Mouse (Mus musculus): ENCODE data around the gene Mark3. TPM values are rescaled to one million over a fixed set of nuclear protein-coding genes. Genes with fewer than 3 reads are reported as not detected.
A peak's percentile ranks its signal among the peaks of the same experiment; 100 is the strongest.
"Not testable (repeated sequence)": the region's sequence is repeated elsewhere in the genome, so short reads cannot be mapped to it uniquely, and the experiment has no call there.

The Mark3 gene
- polyA plus RNA-seq, 1 experiment, result 25.9 TPM

DNA sequence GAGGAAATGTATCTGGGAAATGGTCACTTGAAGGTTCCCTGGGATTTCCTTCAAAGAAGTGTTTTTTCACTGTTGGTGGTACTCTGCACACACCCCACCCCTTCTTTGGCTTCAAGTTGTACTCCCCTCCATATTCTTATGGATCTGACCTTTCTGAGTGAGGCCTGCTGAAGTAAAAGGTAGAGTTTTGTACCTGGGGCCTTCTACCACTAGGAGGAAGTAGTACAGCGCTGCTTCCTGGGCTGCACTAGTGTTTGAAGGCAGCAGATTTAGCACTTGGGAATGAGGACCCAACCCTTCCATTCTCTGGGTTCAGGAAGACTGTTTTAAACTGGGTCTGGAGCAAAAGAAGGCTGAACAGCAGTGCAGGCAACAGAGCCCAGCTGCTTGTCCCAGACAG is 23.6 kb upstream of the Mark3 start:
- no peak overlapping the region for H3K4me3 ChIP-seq (ENCODE audit: insufficient read depth, low read depth, low read length)
- H3K4me1 ChIP-seq (ENCODE audit: control insufficient read depth, insufficient read depth, insufficient read length, low read length), result no peaks in the 10 kb centered on the region
- no peak overlapping the region for H3K27ac ChIP-seq (replicated peaks; ENCODE audit: low read depth, low read length)

DNA sequence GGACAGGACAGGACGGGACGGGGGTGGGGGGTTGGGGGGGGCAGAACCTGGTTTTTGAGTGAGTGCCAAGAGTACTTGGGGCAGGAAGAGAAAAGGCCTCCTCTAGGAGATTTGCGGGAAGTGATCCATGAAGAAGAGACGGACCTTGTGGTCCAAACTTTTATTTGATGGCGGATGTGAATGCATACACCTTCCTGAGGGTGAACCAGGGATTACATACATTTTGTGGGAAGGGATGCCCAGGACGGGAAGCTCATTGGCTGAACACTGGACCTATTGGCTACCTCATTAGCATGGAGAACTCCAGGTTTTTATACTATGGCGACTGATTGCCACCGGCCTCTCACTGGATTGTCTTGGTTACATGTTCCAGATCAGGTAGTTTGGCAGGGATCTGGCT is 22.0 kb upstream of the Mark3 start:
- Histone ChIP-seq H3K27ac (replicated peaks; ENCODE audit: low read depth, low read length) (no peak overlapping the region), H3K4me3 (ENCODE audit: insufficient read depth, low read depth, low read length) (no peak overlapping the region), H3K4me1 (ENCODE audit: control insufficient read depth, insufficient read depth, insufficient read length, low read length) (no peaks in the 10 kb centered on the region)

DNA sequence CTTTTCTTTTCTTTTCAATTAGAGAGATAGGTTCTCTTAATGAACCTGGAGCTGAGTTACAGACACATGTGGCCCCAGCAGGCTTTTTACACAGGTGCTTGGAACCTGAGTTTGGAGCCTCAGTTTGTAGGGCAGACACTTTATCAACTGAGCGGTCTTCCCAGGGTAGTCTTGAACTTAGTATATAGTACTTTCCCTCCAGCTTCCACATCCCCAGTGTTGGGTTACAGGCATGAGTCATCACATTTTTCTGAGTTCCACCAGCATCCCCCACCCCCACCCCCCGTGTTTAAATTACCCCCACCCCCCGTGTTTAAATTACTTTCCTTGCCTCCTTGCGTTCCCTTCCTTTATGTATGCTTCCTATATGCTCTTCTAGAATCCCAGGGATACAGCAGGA is 19.0 kb upstream of the Mark3 start:
- H3K4me3 ChIP-seq (ENCODE audit: insufficient read depth, low read depth, low read length), result no peak overlapping the region
- H3K4me1 ChIP-seq (ENCODE audit: control insufficient read depth, insufficient read depth, insufficient read length, low read length), result no peaks in the 10 kb centered on the region
- H3K27ac ChIP-seq (replicated peaks; ENCODE audit: low read depth, low read length), result no peak overlapping the region

DNA sequence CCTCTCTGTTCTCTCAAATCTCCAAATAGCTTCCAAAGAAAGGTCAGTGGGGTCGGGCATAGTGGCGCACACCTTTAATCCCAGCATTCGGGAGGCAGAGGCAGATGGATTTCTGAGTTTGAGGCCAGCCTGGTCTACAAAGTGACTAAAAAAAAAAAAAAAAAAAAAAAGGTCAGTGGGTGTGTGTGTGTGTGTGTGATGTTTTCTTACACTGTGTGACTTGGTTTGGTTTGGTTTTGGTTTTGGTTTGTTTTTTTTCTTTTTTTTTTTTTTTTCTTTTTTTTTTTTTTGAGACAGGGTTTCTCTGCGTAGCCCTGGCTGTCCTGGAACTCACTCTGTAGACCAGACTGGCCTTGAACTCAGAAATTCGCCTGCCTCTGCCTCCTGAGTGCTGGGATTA is 18.4 kb upstream of the Mark3 start:
- H3K27ac ChIP-seq (replicated peaks; ENCODE audit: low read depth, low read length); H3K4me1 ChIP-seq (ENCODE audit: control insufficient read depth, insufficient read depth, insufficient read length, low read length): not testable (repeated sequence)

DNA sequence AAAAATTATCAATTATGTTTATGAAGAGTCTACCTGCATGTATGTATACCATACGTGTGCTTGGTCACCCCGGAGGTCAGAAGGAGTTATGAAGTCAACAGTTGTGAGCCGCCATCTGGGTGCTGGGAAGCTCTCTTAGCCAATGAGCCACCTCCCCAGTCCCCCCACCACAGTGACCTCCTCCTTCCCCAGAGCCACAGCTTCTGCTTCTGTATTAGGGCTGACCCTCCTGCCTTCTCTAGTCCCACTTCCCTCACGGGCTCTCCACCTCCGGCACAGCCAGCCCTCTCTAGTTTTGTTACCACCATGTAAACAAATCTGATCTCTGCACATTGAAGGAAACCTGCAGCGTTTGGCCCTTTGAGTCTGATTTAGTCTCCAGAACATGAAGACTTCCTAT is 16.8 kb upstream of the Mark3 start:
- no peak overlapping the region for H3K27ac ChIP-seq (replicated peaks; ENCODE audit: low read depth, low read length)
- H3K4me3 ChIP-seq (ENCODE audit: insufficient read depth, low read depth, low read length), result no peak overlapping the region
- H3K4me1 ChIP-seq (ENCODE audit: control insufficient read depth, insufficient read depth, insufficient read length, low read length), result no peaks in the 10 kb centered on the region

More for the DNA sequence above, 18.4 kb upstream of the Mark3 start:
- H3K4me3 ChIP-seq (ENCODE audit: insufficient read depth, low read depth, low read length), result not testable (repeated sequence)

DNA sequence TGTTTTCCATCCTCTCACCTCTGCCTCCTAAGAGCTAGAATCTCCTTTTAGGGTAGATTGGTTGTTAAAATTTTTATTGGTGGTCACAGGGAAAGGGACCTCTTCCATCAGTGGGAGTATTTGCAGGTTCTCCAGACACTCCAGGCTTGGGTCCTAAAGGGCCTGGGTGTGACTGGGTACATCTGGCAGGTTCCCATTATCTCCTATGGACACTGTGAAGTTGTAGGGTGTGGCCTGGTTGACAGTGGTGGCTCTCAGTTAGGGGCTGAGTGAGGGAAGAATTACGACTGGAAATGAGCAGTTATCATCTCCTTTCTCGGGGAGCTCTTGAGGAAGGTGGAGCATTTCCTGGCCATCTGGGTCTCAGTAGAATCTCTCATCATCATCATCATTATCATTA is 15.7 kb upstream of the Mark3 start:
- Histone ChIP-seq H3K4me1 (ENCODE audit: control insufficient read depth, insufficient read depth, insufficient read length, low read length) (no peaks in the 10 kb centered on the region), H3K27ac (replicated peaks; ENCODE audit: low read depth, low read length) (no peak overlapping the region), H3K4me3 (ENCODE audit: insufficient read depth, low read depth, low read length) (no peak overlapping the region)

DNA sequence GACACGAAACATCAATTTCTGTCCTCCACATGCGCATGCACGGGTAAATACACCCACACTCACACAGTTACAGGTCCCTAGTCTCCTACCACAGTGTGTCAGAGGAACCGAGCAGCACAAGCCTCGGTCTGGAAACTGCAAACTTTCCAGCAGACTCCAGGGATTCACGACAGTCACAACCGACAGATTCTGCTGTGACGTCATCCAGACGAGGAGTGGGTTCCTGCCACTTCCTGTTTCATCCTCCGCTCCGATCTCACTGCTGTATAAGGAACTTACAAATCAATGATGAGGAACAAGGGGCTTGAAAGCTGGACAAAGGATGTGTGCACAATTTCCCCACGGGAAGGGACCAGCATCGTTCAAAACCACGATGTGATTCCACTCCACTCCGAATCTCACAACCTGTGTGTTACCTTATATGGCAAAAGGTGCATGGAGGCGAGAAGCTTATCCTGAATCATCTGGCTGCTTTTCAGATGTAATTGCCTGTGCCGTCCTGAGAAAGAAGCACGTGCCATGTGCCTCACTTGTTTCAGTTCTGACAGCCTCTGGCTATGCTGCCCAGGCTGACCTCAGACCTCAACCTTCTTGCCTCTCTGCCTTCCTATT is 14.6 kb upstream of the Mark3 start:
- Histone ChIP-seq H3K27ac (replicated peaks; ENCODE audit: low read depth, low read length) (no peak overlapping the region), H3K4me3 (ENCODE audit: insufficient read depth, low read depth, low read length) (peak overlapping the region; percentile 11), H3K4me1 (ENCODE audit: control insufficient read depth, insufficient read depth, insufficient read length, low read length) (no peaks in the 10 kb centered on the region)

DNA sequence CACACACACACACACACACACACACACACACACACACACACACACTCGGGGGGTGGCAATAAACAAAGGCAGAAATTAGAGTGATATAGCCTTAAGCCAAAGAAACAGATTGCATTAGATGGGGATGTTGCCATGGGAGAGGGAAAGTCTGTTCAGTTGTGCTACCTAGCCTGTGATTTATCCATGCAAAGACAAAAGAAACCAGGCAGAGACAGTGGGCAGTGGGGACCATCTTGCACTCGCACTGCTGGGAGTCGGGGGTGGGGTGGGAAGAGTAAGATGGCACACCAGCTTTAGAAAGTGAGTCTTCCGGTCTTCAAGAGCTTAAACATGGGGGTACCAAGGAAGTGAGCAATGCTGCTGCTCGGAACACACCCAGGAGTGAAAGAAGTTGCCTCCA is 14.0 kb upstream of the Mark3 start:
- Histone ChIP-seq H3K27ac (replicated peaks; ENCODE audit: low read depth, low read length) (no peak overlapping the region), H3K4me1 (ENCODE audit: control insufficient read depth, insufficient read depth, insufficient read length, low read length) (no peaks in the 10 kb centered on the region), H3K4me3 (ENCODE audit: insufficient read depth, low read depth, low read length) (no peak overlapping the region)

DNA sequence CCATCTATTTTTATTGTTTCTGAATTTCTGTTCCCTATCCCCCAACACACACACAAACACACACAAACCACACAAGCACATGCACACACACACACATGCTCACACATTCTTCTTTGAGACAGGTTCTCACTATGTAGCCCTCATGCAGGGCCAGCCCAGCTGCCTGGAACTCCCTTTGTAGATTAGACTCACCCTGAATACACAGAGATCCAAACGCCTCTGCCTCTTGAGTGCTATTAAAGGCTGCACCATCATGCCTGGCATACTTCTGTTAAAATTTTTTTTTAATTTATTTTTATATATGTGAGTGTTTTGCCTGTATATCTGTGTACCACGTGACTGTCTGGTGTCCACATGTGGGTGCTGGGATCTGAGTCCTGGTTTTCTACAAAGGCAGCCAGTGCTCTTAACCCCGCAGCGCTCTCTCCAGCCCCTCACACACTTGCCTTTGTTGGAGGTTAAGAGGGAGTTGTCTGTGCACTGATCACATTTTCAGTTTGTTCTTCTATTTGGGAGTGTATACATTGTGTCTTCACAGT is 12.0 kb upstream of the Mark3 start:
- H3K4me1 ChIP-seq (ENCODE audit: control insufficient read depth, insufficient read depth, insufficient read length, low read length), result no peaks in the 10 kb centered on the region
- no peak overlapping the region for H3K27ac ChIP-seq (replicated peaks; ENCODE audit: low read depth, low read length)
- H3K4me3 ChIP-seq (ENCODE audit: insufficient read depth, low read depth, low read length), result no peak overlapping the region

DNA sequence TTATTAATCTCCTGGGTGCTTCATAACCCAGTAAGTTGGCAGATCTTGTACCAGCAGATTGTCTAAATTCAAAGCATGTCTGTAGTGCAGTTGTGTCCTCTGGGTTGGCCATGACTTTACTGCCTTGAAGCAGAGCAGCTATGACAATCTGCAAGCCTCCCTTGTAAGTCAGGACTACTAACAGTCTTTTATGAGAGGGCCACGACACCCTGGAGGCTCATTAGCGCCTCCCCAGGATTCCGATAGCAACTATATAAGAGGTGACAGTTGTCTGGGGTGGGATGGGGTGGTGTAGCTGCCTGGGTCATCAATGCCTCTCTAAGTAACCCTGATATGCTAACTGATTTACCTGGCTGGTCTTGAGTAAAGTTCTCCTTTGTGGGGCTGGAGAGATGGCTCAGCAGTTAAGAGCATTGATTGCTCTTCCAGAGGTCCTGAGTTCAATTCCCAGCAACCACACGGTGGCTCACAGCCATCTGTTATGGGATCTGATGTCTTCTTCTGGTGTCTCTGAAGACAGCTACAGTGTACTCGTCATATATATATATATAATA is 11.2 kb upstream of the Mark3 start:
- no peak overlapping the region for H3K4me3 ChIP-seq (ENCODE audit: insufficient read depth, low read depth, low read length)

DNA sequence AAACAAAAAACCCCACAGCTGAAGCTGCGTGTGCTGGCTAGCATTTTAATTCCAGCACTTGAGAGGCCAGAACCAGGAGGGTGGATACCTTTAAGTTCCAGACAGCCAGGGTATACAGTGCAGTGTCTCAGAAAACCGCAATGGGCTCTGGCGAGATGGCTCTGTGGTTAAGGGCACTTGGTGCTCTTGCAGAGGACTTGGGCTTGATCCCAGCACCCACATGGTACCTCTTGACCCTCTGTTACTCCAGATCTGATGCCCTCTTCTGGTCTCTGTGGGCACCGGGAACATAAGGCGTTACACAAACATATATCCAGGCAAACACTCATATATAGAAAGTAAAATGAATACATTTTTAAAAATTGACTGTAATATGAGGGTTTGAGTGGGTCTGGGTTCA is 9.0 kb upstream of the Mark3 start:
- no peak overlapping the region for H3K27ac ChIP-seq (replicated peaks; ENCODE audit: low read depth, low read length)
- no peaks in the 10 kb centered on the region for H3K4me1 ChIP-seq (ENCODE audit: control insufficient read depth, insufficient read depth, insufficient read length, low read length)
- H3K4me3 ChIP-seq (ENCODE audit: insufficient read depth, low read depth, low read length), result no peak overlapping the region

More for the DNA sequence above, 11.2 kb upstream of the Mark3 start:
- Histone ChIP-seq H3K27ac (replicated peaks; ENCODE audit: low read depth, low read length) (no peak overlapping the region), H3K4me1 (ENCODE audit: control insufficient read depth, insufficient read depth, insufficient read length, low read length) (no peaks in the 10 kb centered on the region)

DNA sequence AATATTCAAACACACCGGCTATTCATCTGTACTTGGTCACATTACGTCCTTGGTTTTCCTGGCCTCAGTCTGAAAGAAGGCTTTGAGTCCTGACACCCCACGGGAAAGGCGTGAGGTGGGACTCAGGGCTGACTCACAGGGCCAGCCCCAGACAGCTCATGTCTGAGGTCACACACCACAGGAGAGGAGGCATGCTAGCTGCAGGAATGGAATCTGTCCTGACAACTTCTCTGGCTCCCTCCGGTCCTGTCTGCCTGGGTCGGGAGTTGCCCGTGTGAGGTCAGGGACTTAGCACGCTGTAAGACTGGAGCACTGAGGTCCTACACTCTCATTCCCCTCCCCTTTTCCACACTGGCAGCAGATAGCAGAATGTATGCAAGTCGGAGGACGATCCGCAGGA is 5.5 kb upstream of the Mark3 start:
- Histone ChIP-seq H3K27ac (replicated peaks; ENCODE audit: low read depth, low read length) (no peak overlapping the region), H3K4me3 (ENCODE audit: insufficient read depth, low read depth, low read length) (no peak overlapping the region)

DNA sequence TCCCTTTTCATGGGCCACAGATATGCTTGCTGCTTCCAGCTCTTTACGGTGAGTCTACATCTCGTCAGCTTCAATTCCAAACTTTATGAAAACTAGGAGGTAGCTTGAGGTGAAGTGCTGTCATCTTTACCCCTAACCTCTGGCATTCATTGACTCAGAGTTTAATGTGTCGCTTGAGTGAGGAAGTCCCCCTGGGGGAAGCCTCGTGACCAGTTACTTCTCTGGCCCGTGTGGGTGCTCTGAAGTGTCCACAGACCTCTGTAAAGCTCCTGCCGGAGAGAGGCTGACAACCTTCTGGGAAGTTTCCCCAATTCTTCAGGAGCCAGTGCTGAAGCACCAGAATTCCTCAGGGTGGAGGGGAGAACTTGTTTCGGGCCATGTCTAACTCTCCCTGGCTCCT is 1.9 kb upstream of the Mark3 start:
- peaks cover 5% of the 10 kb centered on the region; the same call in 1 of the 2 replicates for H3K4me1 ChIP-seq (ENCODE audit: control insufficient read depth, insufficient read depth, insufficient read length, low read length)
- H3K27ac ChIP-seq (replicated peaks; ENCODE audit: low read depth, low read length), result no peak overlapping the region
- H3K4me3 ChIP-seq (ENCODE audit: insufficient read depth, low read depth, low read length), result no peak overlapping the region

More for the DNA sequence above, 5.5 kb upstream of the Mark3 start:
- H3K4me1 ChIP-seq (ENCODE audit: control insufficient read depth, insufficient read depth, insufficient read length, low read length), result no peaks in the 10 kb centered on the region

DNA sequence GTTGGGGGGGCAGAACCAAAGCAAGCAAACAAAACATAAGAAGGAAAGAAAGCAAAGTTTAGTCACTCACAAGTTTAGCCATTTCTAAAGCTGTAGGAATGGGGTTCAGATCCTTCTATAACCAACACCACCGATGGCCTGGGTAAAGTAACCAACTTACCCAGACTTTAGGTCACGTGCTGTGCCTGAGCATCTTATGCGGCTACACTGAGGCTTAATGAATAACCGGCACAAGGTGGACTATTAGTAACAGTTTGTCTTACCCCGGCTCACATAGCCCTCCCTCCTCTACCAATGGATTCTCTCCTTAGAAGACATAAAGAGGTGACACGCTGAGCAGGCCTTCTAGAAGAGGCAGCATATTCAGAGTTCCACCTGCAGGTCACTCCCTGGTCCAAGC is 1.0 kb upstream of the Mark3 start:
- H3K4me3 ChIP-seq (ENCODE audit: insufficient read depth, low read depth, low read length), result no peak overlapping the region
- no peak overlapping the region for H3K27ac ChIP-seq (replicated peaks; ENCODE audit: low read depth, low read length)
- H3K4me1 ChIP-seq (ENCODE audit: control insufficient read depth, insufficient read depth, insufficient read length, low read length), result peaks cover 5% of the 10 kb centered on the region; the same call in 1 of the 2 replicates

DNA sequence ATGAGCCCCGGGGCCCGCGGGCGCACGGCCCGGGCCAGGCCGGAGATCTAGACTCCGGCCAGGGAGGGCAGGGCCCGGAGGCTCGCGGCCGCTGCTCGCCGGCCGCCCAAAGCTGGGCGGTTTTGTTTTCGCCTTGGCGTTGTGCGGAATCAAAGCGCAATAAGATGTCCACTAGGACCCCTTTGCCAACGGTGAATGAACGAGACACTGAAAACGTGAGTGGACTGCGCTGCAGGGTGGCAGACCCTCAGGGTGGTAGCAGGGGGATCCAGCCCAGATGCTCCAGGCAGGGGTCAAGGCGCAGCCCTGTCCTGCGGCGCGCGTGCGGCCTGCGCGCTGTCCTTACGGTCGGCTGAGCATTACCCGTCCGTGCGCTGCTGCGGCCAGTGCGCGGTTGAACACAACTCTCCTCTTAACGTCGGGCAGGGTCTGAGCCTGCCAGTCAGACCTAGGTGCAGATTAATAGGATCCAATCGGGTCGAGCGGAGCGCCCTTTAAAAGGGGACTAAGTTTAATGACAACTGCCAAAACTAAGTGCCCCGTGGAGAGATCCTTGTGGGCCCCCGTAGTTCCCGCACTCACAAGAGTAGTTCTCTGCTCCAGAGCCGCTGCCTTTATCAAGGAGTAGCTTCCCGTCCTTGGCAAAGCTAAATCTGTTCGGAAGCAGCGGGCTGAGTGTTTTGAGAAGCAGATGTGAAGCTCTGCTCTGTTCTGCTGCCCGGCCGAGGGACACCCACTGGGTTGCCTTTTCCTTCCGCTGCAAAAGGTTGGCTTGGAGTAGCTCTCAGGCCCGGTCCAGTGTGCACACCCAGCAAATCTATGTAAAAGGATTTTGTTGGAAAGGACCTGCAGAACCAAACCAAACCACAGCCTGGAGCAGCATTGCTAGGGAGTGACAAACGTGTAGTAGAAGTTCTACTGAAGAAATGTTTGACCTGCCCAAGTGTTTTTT is 840 bp downstream of the Mark3 start:
- Histone ChIP-seq H3K4me1 (ENCODE audit: control insufficient read depth, insufficient read depth, insufficient read length, low read length) (peaks cover 5% of the 10 kb centered on the region; the same call in 1 of the 2 replicates), H3K27ac (replicated peaks; ENCODE audit: low read depth, low read length) (peak overlapping the region; percentile 81), H3K4me3 (ENCODE audit: insufficient read depth, low read depth, low read length) (peak overlapping the region; percentile 100)
